Mouse (Mus musculus): ENCODE data around the gene Col4a5. TPM values are rescaled to one million over a fixed set of nuclear protein-coding genes. Genes with fewer than 3 reads are reported as not detected.
A peak's percentile ranks its signal among the peaks of the same experiment; 100 is the strongest.

Gene Col4a5
- total RNA-seq (2012; rRNA removed): not detected in 2 replicates
- not detected in 2 replicates for total RNA-seq (2014; rRNA removed)
- polyA plus RNA-seq (2012; ENCODE audit: insufficient read length, low read depth): not detected in 2 replicates

DNA sequence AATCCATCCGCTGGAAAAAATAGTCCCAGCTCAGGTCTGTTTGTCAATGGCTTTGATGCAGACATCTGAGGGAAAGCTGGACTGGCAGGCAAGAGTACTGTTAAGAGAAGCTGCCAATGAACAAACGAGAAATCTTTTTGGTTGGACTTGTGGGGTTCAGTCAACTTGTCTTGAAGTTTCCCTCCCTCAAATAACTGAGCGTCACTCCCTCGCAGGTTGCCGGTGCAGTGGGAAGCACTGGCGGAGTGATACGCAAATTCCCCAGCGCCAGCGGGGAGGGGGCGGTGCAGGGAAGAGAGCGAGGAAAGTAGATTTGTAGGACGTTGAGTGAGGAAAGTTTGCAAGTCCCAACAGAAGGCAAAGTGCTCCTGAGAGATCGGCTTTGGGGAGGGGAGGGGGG lies at the start of gene Col4a5:
Gene Col4a5 (plus strand): TSS at position 276 of the 400 bp plus-strand sequence.
- DNase-seq (ENCODE audit: extremely low read depth): no peak
- Histone ChIP-seq H3K27ac (ENCODE audit: insufficient read depth, low read depth) (no peak within 1 kb of the TSS), H3K36me3 (replicated peaks in 1 of 2; ENCODE audit: control insufficient read depth in 1 of 2, insufficient read depth in 1 of 2, low read length in 1 of 2) (no peaks in the 10 kb centered on the region), H3K9me3 (replicated peaks; ENCODE audit: low read length) (no peaks in the 10 kb centered on the region), H3K27me3 (replicated peaks) (no peaks in the 10 kb centered on the region), H3K4me2 (ENCODE audit: insufficient read depth, low read depth, poor library complexity, severe bottlenecking) (peak within 1 kb of the TSS; percentile 88), H3K4me1 (ENCODE audit: control insufficient read depth in 1 of 2, insufficient read depth in 2 of 2) (no peaks in the 10 kb centered on the region), H3K9ac (ENCODE audit: insufficient read depth, low read depth) (no peak within 1 kb of the TSS), H3K4me3 (replicated peaks in 1 of 3; ENCODE audit: low read depth in 2 of 3, low read length in 2 of 3, poor library complexity in 1 of 3) (peak within 1 kb of the TSS in 1 of 3 experiments; percentile 30), H3K79me2 (replicated peaks; ENCODE audit: control insufficient read depth, extremely low read depth, insufficient read depth, poor library complexity, severe bottlenecking) (no peaks in the 10 kb centered on the region)
- in situ Hi-C loops (cut with MboI; ENCODE audit: low pct_ligation_motif_present, low pct_unique_long_range_greater_than_20kb, low sequenced_read_pairs) (no loop called here), dilution Hi-C loops (cut with MboI; ENCODE audit: extremely low pct_ligation_motif_present, extremely low pct_unique_long_range_greater_than_20kb, low sequenced_read_pairs) (no loop called here)
- no peak for TF ChIP-seq JUND (conservative IDR thresholded peaks at IDR 0.05; ENCODE audit: low read depth, low read length)
- no peak for TF ChIP-seq CHD2 (IDR thresholded peaks at IDR 0.05; ENCODE audit: low read length)
- no peak for TF ChIP-seq GABPA (IDR thresholded peaks at IDR 0.05; ENCODE audit: insufficient replicate concordance, low read depth, low read length)
- TF ChIP-seq USF1 (IDR thresholded peaks at IDR 0.05; ENCODE audit: low read depth, low read length): no peak
- no peak for TF ChIP-seq UBTF (IDR thresholded peaks at IDR 0.05; ENCODE audit: low read depth, low read length)
- no peak for TF ChIP-seq CHD1 (IDR thresholded peaks at IDR 0.05; ENCODE audit: low read depth, low read length)
- TF ChIP-seq EP300 (IDR thresholded peaks at IDR 0.05; ENCODE audit: low read length): no peak
- TF ChIP-seq NRF1 (IDR thresholded peaks at IDR 0.05; ENCODE audit: low read depth, low read length): no peak
- TF ChIP-seq MXI1 (IDR thresholded peaks at IDR 0.05; ENCODE audit: low read depth, low read length): no peak
- TF ChIP-seq POLR2A (IDR thresholded peaks at IDR 0.05; ENCODE audit: low read depth, low read length): no peak
- no peak for TF ChIP-seq MYC (IDR thresholded peaks at IDR 0.05; ENCODE audit: low read depth, low read length)
- TF ChIP-seq ZKSCAN1 (IDR thresholded peaks at IDR 0.05; ENCODE audit: borderline replicate concordance, low read depth, low read length): no peak
- no peak for TF ChIP-seq SIN3A (IDR thresholded peaks at IDR 0.05; ENCODE audit: low read length)
- no peak for TF ChIP-seq SMC3 (IDR thresholded peaks at IDR 0.05; ENCODE audit: low read depth, low read length)
- no peak for TF ChIP-seq MAFK (IDR thresholded peaks at IDR 0.05; ENCODE audit: insufficient replicate concordance, low read length)
- TF ChIP-seq POLR2AphosphoS2 (IDR thresholded peaks at IDR 0.05; ENCODE audit: low read depth, low read length): no peak
- no peak for TF ChIP-seq RCOR1 (conservative IDR thresholded peaks at IDR 0.05; ENCODE audit: low read depth, low read length)
- no peak for TF ChIP-seq MAZ (IDR thresholded peaks at IDR 0.05; ENCODE audit: low read depth, low read length)

DNA sequence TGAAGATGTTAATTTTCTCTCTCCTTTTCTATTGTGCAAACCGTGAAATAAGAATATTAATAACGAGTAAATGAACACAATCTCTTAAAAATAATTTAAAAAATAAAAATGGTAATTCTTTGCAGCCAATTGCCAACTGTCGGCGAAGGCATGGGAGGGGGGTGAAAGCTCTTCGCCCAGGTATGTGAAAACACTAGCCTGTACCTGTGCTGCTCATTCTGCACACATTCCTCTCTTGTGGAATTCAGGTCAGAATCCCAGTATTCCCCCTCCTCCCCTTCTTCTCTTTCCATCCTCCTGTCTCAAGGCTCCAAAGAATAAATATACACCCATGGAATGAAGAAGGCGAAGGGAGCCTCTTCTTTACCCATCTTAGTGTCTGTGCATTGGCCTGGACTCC lies 38.4 kb upstream of the Col4a5 start:
- Histone ChIP-seq H3K9me3 (replicated peaks; ENCODE audit: low read length) (no peaks in the 10 kb centered on the region), H3K4me2 (ENCODE audit: insufficient read depth, low read depth, poor library complexity, severe bottlenecking) (no peak overlapping the region), H3K9ac (ENCODE audit: insufficient read depth, low read depth) (no peak overlapping the region), H3K27ac (ENCODE audit: insufficient read depth, low read depth) (no peak overlapping the region), H3K79me2 (replicated peaks; ENCODE audit: control insufficient read depth, extremely low read depth, insufficient read depth, poor library complexity, severe bottlenecking) (no peaks in the 10 kb centered on the region), H3K27me3 (replicated peaks) (no peaks in the 10 kb centered on the region), H3K4me1 (ENCODE audit: control insufficient read depth in 1 of 2, insufficient read depth in 2 of 2) (no peaks in the 10 kb centered on the region), H3K4me3 (replicated peaks in 1 of 3; ENCODE audit: low read depth in 2 of 3, low read length in 2 of 3, poor library complexity in 1 of 3) (no peak overlapping the region), H3K36me3 (replicated peaks in 1 of 2; ENCODE audit: control insufficient read depth in 1 of 2, insufficient read depth in 1 of 2, low read length in 1 of 2) (no peaks in the 10 kb centered on the region)
- in situ Hi-C loops (cut with MboI; ENCODE audit: low pct_ligation_motif_present, low pct_unique_long_range_greater_than_20kb, low sequenced_read_pairs) (no loop called here), dilution Hi-C loops (cut with MboI; ENCODE audit: extremely low pct_ligation_motif_present, extremely low pct_unique_long_range_greater_than_20kb, low sequenced_read_pairs) (no loop called here)
- DNase-seq (ENCODE audit: extremely low read depth): no peak
- TF ChIP-seq UBTF (IDR thresholded peaks at IDR 0.05; ENCODE audit: low read depth, low read length) (no peak), SIN3A (IDR thresholded peaks at IDR 0.05; ENCODE audit: low read length) (no peak), KAT2A (IDR thresholded peaks at IDR 0.05; ENCODE audit: insufficient replicate concordance, low read length) (no peak), RCOR1 (conservative IDR thresholded peaks at IDR 0.05; ENCODE audit: low read depth, low read length) (no peak), MEF2A (IDR thresholded peaks at IDR 0.05; ENCODE audit: borderline replicate concordance, low read depth, low read length) (no peak), HCFC1 (IDR thresholded peaks at IDR 0.05; ENCODE audit: low read depth, low read length) (no peak), MAFK (IDR thresholded peaks at IDR 0.05; ENCODE audit: insufficient replicate concordance, low read length) (no peak), MXI1 (IDR thresholded peaks at IDR 0.05; ENCODE audit: low read depth, low read length) (no peak), E2F4 (IDR thresholded peaks at IDR 0.05; ENCODE audit: insufficient replicate concordance, low read depth, low read length) (no peak), SMC3 (IDR thresholded peaks at IDR 0.05; ENCODE audit: low read depth, low read length) (no peak), BHLHE40 (IDR thresholded peaks at IDR 0.05; ENCODE audit: low read depth, low read length) (no peak), TCF12 (IDR thresholded peaks at IDR 0.05; ENCODE audit: low read depth, low read length) (no peak), ZMIZ1 (IDR thresholded peaks at IDR 0.05; ENCODE audit: low read depth, low read length) (no peak), USF2 (conservative IDR thresholded peaks at IDR 0.05; ENCODE audit: low read depth, low read length) (no peak), ZKSCAN1 (IDR thresholded peaks at IDR 0.05; ENCODE audit: borderline replicate concordance, low read depth, low read length) (no peak)

Measured in CH12.LX (cell line).